Mouse (Mus musculus) layer of hippocampus, adult 9-11 months (tissue): ENCODE results near the gene Nudt16l1.

ENCODE experiments used
- DNase-seq: peaks from one replicate; pipeline ENCODE4 v3.0.0; 2022

The Nudt16l1 gene

GRCm38 (mm10) chr16:4938461-4938860 lies at the start of gene Nudt16l1:
Nudt16l1 (plus strand) TSS chr16:4938761.
- no peak for DNase-seq

GRCm38 (mm10) chr16:4890201-4890709 lies 48.3 kb upstream of the Nudt16l1 start:
- DNase-seq, result no peak

GRCm38 (mm10) chr16:4892171-4892570 lies 46.4 kb upstream of the Nudt16l1 start:
- no peak for DNase-seq

GRCm38 (mm10) chr16:4894201-4894908 lies 44.2 kb upstream of the Nudt16l1 start:
- DNase-seq, result no peak

- DNase-seq, result no peak
These were observed 42.1 kb upstream of the Nudt16l1 start for GRCm38 (mm10) chr16:4896249-4897027.

- no peak for DNase-seq
These were observed 41.3 kb upstream of the Nudt16l1 start for GRCm38 (mm10) chr16:4897146-4897730.

GRCm38 (mm10) chr16:4898881-4899280 lies 39.7 kb upstream of the Nudt16l1 start:
- no peak for DNase-seq

GRCm38 (mm10) chr16:4899711-4900110 lies 38.9 kb upstream of the Nudt16l1 start:
- DNase-seq, result no peak

- no peak for DNase-seq
These were observed 37.4 kb upstream of the Nudt16l1 start for GRCm38 (mm10) chr16:4901167-4901566.

GRCm38 (mm10) chr16:4902390-4902789 lies 36.2 kb upstream of the Nudt16l1 start:
- DNase-seq, result no peak

GRCm38 (mm10) chr16:4903491-4904102 lies 35.0 kb upstream of the Nudt16l1 start:
- DNase-seq, result no peak

GRCm38 (mm10) chr16:4904878-4905277 lies 33.7 kb upstream of the Nudt16l1 start:
- no peak for DNase-seq

GRCm38 (mm10) chr16:4905591-4905990 lies 33.0 kb upstream of the Nudt16l1 start:
- DNase-seq, result no peak

GRCm38 (mm10) chr16:4906559-4906958 lies 32.0 kb upstream of the Nudt16l1 start:
- DNase-seq, result no peak

- DNase-seq, result peak; percentile 62
These were observed 31.2 kb upstream of the Nudt16l1 start for GRCm38 (mm10) chr16:4907386-4907785.

- DNase-seq, result no peak
These were observed 30.6 kb upstream of the Nudt16l1 start for GRCm38 (mm10) chr16:4907972-4908371.

- no peak for DNase-seq
These were observed 28.8 kb upstream of the Nudt16l1 start for GRCm38 (mm10) chr16:4909745-4910144.

- no peak for DNase-seq
These were observed 27.8 kb upstream of the Nudt16l1 start for GRCm38 (mm10) chr16:4910758-4911157.

GRCm38 (mm10) chr16:4912074-4912648 lies 26.4 kb upstream of the Nudt16l1 start:
- no peak for DNase-seq

- peak; percentile 67 for DNase-seq
These were observed 25.4 kb upstream of the Nudt16l1 start for GRCm38 (mm10) chr16:4912907-4913782.
